Mouse (Mus musculus): ENCODE measurements at regions not wholly inside any gene's neighbourhood (a gene's known extent, or its start where the extent isn't known, plus 50 kb on each side); places are given as distances from the start of the nearest gene placed in this dataset.

DNA sequence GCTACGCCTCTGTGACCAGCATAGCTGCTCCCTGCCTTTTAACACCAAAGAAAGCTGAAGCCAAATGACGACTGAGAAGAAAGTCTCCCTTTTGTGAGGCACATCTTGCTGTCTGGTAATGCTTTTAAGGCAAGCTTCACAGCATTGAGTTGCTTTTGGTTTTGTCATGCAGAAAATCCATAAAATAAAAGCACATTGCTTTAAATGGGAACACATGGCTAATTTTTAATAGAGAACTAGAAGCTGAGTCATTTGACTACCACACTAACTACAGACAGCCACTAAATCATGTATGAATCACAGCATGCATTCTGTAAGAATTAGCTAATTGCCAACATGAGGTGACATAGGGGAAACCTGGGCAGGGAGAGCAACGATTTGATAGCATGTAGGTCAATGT, 579.1 kb downstream of the Fat4 start:
- TF ChIP-seq NRF1 (IDR thresholded peaks at IDR 0.05; ENCODE audit: low read depth, low read length) (no peak), POLR2A (IDR thresholded peaks at IDR 0.05; ENCODE audit: low read depth, low read length) (no peak), CHD2 (IDR thresholded peaks at IDR 0.05; ENCODE audit: low read length) (no peak), BHLHE40 (IDR thresholded peaks at IDR 0.05; ENCODE audit: low read depth, low read length) (no peak), CTCF (conservative IDR thresholded peaks at IDR 0.05 in 1 of 2, IDR thresholded peaks at IDR 0.05 in 1 of 2; ENCODE audit: low read depth in 2 of 2, low read length in 2 of 2) (no peak), EP300 (IDR thresholded peaks at IDR 0.05; ENCODE audit: low read length) (no peak), CHD1 (IDR thresholded peaks at IDR 0.05; ENCODE audit: low read depth, low read length) (no peak), RCOR1 (conservative IDR thresholded peaks at IDR 0.05; ENCODE audit: low read depth, low read length) (no peak), KAT2A (IDR thresholded peaks at IDR 0.05; ENCODE audit: insufficient replicate concordance, low read length) (no peak), E2F4 (IDR thresholded peaks at IDR 0.05; ENCODE audit: insufficient replicate concordance, low read depth, low read length) (no peak), UBTF (IDR thresholded peaks at IDR 0.05; ENCODE audit: low read depth, low read length) (no peak), SMC3 (IDR thresholded peaks at IDR 0.05; ENCODE audit: low read depth, low read length) (no peak), RAD21 (IDR thresholded peaks at IDR 0.05; ENCODE audit: low read depth, low read length) (no peak)
